Mouse (Mus musculus) myocyte (in vitro differentiated cells): ENCODE data around the gene Olfr374.
"Not testable (repeated sequence)": the region's sequence is repeated elsewhere in the genome, so short reads cannot be mapped to it uniquely, and the experiment has no call there.

ENCODE experiments used
- MAX ChIP-seq: IDR thresholded peaks from one replicate; pipeline ENCODE4 v1.6.1; 2011; ENCODE audit warnings: low read depth, mild to moderate bottlenecking, control low read depth
- POLR2A ChIP-seq: IDR thresholded peaks from one replicate; pipeline ENCODE4 v1.6.1; 2011; ENCODE audit warnings: low read depth, mild to moderate bottlenecking, control low read depth, moderate library complexity; ENCODE audit not compliant: insufficient read length

GRCm38 (mm10) chr8:72066819-72067399 is 39.9 kb upstream of the Olfr374 start:
- not testable (repeated sequence) for TF ChIP-seq POLR2A, MAX
